Mouse (Mus musculus): ENCODE data around the gene Fktn. TPM values are rescaled to one million over a fixed set of nuclear protein-coding genes. Genes with fewer than 3 reads are reported as not detected.
"Not testable (repeated sequence)": the region's sequence is repeated elsewhere in the genome, so short reads cannot be mapped to it uniquely, and the experiment has no call there.

Fktn gene
- total RNA-seq (2021) (10 to 100 TPM; 14.1 to 14.9 TPM), polyA plus RNA-seq (2012; rRNA removed) (2.4 and 3.0 TPM in 2 replicates)
- long read RNA-seq, full-length matches to known transcripts: 2 of 9 reads
- long read RNA-seq, partial matches to known transcripts: 0 of 9 reads
- long read RNA-seq, other reads (novel, unspliced or antisense): 7 of 9 reads

DNA sequence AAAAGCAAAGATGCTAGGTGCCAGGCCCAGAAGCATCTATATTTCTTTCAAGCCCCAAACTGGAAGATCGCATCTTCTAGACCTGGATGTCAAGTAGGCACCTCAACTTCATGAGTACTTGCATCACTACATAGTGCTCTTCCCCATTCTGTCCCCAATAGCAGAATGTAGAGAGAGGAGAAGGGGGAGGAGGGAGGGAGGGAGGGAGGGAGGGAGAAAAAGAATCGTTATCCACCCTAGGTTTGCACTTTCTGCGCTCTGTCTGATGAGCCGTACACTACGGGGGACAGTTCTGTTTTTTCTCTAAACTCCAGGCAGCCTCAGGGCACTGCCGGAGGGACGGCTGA lies at the start of gene Fktn:
Gene Fktn, plus strand, starts transcription at position 295 of the 347 bp plus-strand sequence.
- no peak for DNase-seq

GRCm38 (mm10) chr4:53682092-53682491 lies 31.7 kb upstream of the Fktn start:
- DNase-seq: no peak

GRCm38 (mm10) chr4:53688965-53689364 lies 24.8 kb upstream of the Fktn start:
- DNase-seq: no peak

DNA sequence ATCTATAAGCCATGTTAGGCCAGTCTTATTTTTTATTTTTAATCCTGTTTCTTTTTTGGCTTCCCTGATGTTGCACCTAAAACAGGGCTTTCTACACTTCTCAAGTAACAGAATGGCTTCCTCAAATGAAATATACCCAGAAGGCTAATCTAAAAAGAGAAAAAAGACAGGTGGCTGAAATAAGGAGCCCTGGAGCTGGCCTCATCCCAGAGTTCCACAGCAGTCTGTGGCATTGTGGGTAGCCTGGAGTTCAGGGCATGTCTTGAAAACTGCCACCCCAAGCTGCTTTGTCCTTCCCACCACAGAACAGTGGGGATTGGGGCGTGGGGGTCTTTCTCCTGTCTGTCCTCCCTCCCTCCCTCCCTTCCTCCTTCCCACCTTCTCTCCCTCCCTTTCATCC lies 22.4 kb upstream of the Fktn start:
- DNase-seq: no peak

DNA sequence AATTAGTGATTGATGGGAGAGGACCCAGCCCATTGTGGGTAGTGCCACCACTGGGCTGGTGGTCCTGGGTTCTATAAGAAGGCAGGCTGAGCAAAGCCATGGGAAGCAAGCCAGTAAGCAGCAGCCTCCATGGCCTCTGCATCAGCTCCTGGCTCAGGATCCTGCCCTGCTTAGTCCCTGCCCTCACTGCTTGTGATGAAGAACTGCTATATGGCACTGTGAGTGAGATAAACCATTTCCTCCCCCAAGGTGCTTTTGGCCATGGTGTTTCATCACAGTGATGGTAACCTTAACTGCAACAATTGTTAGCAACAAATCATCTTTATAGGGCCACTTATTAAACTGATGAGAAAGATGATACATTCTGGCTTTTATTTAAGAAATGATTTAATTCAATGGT lies 4.6 kb upstream of the Fktn start:
- not testable (repeated sequence) for DNase-seq

DNA sequence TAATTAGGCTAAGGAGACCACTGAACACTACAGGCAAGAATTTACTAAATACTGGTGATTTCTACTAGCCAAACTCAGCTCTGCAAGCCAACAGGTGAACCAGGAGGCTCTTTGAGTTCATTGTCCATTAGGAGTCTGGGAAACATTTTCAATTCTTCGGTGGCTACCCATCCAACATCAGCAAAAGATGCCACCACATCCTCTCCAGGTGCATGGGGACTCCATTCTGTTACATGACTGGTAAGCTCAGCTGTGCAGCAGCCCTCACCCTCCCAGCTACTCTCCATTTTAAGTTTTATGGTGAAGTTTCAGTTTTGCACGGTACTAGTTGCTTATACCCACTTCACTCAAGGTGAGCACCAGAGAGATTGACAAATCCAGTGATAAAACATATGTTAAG lies 3.8 kb upstream of the Fktn start:
- DNase-seq: no peak

GRCm38 (mm10) chr4:53710555-53711328 lies 3.1 kb upstream of the Fktn start:
- DNase-seq: no peak

DNA sequence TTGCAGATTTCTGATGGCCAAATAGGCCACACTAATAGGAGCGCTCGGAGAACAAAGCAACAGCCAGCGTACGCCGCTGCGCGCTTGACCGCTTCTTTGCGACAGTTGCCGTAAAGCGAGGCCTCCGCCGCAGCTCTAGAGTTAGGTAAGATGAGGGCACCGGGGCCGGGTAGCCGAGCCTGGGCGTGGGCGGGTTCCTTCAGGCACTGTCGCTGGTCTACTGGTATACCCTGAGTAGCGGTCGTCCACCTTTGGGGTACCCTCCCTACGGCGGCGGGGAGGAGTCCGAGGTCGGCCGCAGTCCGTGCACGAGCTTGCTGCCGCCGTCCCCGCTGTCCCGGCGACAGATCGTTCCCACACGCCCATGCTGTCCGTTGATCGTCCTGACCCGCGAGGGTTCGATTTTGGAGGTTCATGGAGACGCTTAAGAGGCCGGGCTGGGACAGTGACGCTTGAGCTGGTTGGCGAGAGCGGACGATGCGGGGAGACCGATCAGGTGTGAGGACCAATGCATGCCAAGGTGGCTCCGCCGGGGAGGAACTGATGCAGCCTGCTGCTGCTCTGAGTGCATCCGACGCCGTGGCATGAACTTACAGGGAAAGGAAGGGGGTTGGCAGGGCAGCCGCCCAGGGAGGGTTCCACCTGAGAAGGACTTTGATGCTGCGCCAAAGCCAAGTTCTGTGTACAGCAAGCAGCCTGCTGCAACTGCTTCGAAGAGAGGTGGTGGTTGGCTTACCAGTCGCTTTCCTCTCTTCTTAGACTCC lies 435 bp downstream of the Fktn start:
- peak; percentile 92 for DNase-seq

GRCm38 (mm10) chr4:53715977-53716376 lies 2.2 kb downstream of the Fktn start:
- DNase-seq: peak; percentile 42

DNA sequence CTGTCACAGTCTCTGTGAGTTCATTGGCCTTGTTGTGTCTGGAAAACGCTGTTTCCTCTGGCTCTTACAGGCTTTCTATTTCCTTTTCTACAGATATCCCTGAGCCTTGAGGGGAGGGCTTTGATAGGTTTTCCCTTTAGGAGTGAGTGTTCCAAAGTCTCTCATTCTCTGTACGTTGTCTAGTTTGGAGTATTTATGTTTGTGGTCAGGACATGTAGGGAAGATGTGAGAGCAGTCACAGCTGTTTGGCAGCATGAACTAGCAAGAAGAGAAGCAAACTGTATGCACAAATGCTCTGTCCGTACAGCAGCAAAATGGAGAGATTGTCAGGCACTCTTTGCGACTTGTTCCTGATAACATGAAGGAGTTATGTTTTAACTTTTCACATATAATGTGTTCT lies 3.7 kb downstream of the Fktn start:
- DNase-seq: no peak

- peak; percentile 15 for DNase-seq
These were observed 4.5 kb downstream of the Fktn start for GRCm38 (mm10) chr4:53718261-53718660.

DNA sequence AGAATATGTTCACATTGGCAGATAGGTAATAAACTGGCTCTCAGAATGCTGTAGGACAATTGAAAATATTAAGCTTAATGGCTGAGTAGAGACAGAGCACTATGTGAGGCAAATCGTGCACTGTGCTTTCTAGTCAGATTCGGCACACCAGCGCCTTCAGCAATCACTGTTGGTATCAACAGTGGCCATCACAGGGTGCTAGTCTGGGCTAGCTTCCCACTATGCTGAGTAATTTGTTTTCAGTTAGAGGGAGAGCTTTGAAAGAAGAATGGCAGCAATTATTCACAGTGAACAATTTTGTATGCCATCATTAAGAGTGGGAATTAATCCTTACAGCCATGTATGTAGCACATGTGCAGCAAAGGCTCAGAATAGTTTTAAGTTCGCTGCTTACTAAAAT lies 8.7 kb downstream of the Fktn start:
- no peak for DNase-seq

- not testable (repeated sequence) for DNase-seq
These were observed 12.3 kb downstream of the Fktn start for GRCm38 (mm10) chr4:53726100-53726499.

DNA sequence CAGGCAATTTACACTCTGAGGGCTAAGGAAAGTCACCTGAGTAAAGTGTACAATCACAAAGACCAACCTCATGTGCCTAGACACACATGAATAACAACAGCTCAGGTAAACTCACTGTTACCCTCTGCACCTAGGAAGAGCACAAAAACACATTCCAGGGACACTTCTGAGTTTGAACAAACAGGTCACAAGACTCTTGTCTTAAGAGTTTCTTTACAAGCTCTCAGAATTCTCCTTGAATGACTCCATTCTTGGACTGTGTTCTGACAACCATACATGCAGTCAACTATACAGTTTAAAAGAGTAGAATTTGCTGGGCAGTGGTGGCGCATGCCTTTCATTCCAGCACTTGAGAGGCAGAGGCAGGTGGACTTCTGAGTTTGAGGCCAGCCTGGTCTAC lies 14.3 kb downstream of the Fktn start:
- DNase-seq: no peak

GRCm38 (mm10) chr4:53738956-53739616 lies 25.3 kb downstream of the Fktn start:
- peak; percentile 26 for DNase-seq

- no peak for DNase-seq
These were observed 36.0 kb downstream of the Fktn start for GRCm38 (mm10) chr4:53749831-53750230.

DNA sequence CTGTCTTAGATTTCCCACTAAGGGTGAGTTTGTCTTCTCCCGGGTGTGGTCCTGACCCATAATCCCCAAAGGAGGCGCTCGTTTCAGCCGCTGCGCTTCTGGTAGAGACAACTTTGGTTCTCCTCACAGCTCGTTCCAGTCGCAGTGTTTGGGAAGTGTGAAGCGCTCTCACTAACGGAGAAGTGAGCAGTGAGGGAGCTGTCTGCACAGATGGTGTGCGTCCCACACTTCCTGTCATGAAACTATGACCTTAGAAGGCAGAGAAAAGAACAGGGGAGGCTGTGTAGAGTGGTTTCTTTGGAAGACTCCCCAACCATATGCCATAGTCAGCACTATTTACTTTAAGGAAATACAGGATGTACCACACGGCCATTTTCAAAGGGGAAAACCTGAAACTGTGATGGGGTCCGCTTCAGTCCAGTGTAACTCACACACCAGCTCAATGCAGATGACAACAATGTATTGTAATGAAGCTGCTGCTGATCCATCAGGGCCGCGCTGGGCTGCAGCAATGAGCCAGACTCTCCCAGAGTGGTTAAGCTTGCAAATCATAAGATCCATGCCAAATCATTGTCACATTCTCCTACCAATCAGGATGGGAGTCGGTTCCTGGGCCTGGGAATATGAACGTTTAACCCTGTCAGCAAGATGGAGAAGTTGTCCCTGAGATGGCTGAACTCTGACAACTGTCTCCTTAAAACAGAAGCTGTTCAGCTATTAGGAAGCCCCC lies 36.8 kb downstream of the Fktn start:
- no peak for DNase-seq

- no peak for DNase-seq
These were observed 43.2 kb downstream of the Fktn start for GRCm38 (mm10) chr4:53757030-53757429.

GRCm38 (mm10) chr4:53758764-53759163 lies 45.0 kb downstream of the Fktn start:
- no peak for DNase-seq

DNA sequence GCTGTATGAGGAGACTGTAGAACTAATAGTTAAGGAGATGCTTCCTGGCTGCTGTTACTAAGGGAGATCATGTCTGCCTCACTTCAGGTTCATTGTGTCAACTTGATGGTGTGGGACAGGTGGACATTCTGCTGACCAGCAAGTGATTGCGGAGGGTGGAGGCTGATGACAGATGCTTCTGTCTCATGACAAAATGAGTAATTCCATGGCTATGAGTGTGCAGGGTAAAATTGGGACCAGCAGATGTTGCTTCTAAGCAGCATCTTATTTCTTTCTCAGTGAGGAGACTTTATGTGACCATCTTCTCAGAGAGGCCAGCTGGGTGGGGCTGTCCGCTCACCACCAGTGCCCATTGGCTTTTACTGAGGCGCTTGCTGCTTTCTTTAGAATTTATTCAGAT lies 45.9 kb downstream of the Fktn start:
- DNase-seq: no peak

- DNase-seq: no peak
These were observed 48.7 kb downstream of the Fktn start for GRCm38 (mm10) chr4:53762501-53762900.

Data from adrenal gland, adult 2 months (tissue).